Mouse (Mus musculus) R1 (cell line): ENCODE measurements around the gene Sdk2.

Experiments used
- DNase-seq: peaks from one replicate; pipeline ENCODE4 v3.0.0-alpha.2; 2018; ENCODE audit warnings: low read depth, low spot score

The Sdk2 gene

DNA sequence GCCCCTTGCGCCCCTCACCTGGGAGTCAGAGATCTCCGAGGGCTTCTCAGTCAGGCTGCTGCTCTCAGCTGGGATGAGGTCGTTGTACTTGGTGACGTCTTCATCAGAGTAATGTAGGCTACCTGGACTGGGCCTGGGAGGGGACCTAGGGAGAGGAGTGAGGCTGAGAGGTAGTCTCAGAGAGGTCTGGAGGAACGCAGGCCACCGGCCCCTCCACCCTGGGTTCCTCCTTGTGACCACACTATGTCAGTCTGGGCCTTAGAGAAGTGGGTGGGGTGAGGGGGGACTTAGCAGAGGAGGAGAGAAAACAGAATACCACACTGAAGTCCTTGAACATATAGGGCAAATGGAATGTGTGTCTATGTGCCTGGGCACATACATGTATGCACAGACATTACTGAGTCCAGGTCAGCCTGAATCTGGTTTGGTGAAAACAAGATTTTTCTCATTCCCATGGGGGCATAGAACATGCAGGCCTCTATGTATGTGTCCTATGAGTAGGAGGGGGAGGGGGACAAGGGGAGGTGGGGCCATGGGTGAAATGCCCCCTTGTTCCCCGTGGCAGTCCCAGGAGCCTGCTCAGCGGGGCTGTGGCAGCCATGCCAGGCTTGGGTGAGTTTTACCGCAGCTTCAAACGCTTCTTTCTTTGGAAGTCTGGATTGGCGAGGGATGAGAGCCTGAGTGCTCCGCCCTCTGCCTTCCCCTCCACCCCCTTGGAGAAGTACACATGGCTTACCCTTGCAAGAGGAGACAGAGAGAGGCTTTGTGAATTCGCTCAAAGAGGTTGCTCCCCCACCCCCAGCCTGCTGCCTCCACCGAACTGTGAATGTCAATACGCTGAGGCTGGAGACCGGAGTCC is 275.3 kb downstream of the Sdk2 start:
- no peak for DNase-seq

DNA sequence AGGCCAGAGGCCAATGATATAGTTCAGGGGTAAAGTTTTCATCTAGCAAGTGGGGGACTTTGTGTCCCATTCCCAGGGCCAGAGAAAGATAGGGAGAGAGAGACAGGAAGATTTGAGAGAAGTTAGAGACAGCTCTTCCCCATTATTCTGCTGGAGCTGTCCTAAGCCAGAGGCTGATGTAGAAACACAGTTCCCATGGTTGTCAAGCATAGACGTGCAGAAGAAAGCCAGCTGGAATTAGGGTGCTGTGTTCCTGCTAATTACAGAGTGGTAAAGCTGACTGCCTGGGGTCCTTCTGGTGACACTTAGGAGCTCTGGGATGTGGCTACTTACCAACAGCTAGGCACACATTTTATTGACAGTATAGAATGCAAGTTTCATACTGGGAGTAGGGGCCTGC is 277.7 kb downstream of the Sdk2 start:
- no peak for DNase-seq

DNA sequence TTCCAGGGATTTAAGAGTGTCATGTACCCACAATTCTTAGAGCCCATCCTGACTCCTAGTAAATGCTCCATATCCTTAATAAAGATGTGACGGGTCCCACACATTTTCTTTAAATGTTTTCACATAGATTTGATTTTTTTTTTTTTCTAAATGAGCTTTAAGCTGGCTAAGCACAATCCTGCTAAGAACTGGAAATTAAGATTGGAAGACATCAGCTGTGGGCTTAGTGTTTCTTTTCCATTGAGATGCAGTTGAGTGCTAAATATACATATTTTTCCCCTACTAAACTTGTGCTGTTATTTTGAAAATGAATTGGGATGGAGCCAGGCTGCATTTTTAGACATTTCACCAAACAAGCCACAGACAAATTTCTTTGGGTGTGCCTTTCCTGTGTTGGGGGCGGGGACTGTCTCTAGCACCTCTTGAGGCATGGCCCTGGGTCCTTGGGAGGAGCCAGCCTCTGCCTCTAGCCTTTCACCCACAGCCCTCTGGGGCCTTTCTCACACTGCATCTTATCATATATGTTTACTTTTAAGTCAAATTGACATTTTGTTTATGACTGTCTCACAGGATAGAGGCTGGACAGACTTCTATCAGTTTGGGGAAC is 278.6 kb downstream of the Sdk2 start:
- DNase-seq = no peak

DNA sequence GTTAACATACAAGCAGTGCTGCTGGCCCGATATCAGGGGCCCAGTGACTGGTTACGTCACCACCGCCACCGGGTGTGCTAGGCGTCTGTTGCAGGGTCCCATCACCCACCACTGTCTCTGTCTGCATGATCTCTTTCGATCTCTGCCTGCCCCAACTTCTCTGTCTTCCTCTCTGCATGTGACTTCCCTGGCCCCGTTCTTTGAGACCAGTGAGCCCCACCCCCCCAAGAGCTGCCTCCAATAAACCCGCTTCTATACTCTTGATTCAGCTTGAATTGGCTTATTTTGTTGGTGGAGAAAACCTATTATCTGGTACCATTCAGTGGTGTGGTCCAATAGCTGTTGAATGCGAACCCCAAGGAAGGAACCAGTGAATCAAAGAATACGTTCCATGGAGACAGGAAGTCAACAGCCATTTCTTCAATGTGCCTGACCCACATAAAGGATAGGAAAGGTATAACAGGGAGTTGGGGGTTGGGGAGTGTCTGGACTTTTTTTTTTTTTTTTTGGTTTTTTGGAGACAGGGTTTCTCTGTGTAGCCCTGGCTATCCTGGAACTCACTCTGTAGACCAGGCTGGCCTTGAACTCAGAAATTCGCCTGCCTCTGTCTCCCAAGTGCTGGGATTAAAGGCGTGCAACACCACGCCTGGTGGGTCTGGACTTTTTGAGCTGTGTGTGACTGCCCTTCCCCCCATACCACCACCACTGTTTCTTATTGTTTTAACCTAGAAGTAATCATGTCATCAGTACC is 279.2 kb downstream of the Sdk2 start:
- no peak for DNase-seq

GRCm38 (mm10) chr11:113787009-113787408 is 279.8 kb downstream of the Sdk2 start:
- no peak for DNase-seq

DNA sequence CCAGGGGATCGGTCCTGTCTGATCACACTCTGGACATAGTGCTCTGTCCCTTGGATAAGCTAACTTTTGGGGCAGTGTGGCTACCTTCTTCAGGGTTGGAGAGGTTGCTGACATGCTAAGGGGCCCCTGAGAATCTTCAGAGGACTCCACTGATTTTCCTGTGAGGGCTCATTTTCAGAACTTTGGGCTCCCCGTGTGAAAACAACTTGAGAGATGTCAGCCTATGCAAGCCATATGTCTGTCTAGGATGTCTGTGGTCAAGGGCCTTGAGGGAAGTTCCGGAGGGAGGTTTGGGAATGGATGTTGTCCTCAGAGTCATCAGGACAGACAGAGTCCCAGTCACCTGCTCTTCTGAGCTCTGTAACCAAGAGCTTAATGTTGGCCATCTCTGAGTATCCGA is 280.5 kb downstream of the Sdk2 start:
- DNase-seq = no peak

- peak; percentile 85 for DNase-seq
Measured at GRCm38 (mm10) chr11:113785406-113786171, 281.3 kb downstream of the Sdk2 start.

- DNase-seq = no peak
Measured at GRCm38 (mm10) chr11:113784656-113785396, 282.0 kb downstream of the Sdk2 start.

DNA sequence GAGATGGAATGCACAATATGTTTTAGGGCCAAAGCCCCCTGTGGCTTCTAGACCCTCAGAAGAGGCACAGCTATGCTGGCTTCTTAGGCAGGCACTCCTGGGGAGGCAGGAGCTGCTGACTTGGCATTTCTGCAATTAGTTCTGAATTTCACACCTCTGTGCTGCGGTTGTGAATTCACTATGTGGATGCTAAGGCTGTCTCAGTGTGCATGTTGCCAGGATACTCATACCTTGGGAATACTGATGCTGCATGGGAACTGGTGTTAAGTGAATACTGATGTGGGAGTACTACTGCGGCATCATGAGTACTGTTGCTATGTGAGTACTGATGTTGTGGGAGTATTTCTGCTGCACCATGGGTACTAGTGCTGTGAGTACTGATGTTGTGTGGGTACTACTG is 284.4 kb downstream of the Sdk2 start:
- no peak for DNase-seq

DNA sequence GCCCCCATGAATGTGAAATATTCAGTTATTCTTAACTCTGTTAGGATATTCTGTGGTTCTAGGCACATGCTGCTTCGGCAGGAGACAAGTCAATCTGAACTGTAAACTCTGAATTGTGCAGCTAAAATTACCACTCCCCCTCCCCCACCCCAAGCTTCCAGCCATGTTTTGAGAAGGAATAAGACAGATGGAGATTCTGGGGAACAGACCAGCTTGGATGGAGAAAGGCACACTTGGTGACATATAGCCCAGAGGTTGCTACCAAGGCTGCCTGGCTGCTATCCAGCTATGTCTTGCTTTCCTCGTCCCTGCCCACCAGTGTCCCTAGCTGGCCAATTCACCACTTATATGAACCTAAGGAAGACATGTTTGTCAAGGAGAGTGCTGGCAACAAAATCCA is 284.8 kb downstream of the Sdk2 start:
- no peak for DNase-seq

DNA sequence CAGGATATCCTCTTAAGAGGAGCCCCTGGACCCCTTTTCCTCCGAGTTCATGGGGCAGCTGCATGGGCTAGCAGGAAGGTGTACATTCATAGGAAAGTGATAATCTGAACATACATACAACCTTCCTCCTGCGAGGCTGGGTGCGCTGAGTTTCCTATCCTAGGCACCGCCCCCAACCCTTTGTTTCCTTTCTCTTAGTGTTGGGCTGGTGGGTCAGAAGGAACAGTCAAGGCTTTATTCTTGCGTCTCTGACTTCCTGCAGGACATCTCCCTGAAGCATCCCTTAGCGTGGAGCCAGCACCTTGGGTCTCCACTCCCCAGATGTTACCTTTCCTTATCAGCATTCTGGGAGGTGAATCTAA is 287.2 kb downstream of the Sdk2 start:
- no peak for DNase-seq

GRCm38 (mm10) chr11:113778733-113779679 is 287.8 kb downstream of the Sdk2 start:
- peak; percentile 42 for DNase-seq

- DNase-seq = no peak
Measured at GRCm38 (mm10) chr11:113777878-113778464, 288.9 kb downstream of the Sdk2 start.

DNA sequence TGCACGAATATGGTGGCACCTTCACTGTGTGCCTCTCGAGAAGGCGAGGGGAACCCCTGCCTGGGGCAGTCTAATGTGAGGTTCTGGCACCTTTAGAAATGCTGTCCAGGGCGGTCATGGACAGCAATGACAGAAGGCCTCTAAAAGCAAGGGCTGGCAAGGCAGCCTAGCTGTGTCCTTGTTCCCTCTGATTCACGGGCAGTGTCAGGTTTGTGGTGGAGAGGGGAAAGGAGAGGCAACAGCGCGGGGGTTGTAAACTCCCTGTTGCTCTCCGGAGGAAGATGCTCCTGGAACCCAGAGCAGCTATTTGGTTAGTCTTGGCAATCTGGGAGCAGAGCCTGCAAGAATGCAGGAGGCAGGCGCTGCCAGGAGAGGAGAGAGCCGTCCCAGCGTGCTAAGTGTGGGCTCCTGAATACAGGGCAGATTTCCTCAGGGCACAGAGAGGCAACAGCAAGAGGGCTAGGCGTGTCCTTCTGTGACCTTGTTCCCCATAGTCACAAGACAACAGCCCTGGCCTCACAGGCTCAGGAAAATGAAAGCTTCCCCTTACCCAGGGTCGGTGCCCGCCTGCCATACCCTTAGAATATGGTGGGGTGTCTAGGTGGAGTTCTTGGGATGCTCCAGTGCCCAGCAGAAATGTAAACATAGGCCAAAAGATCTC is 289.9 kb downstream of the Sdk2 start:
- DNase-seq = no peak

DNA sequence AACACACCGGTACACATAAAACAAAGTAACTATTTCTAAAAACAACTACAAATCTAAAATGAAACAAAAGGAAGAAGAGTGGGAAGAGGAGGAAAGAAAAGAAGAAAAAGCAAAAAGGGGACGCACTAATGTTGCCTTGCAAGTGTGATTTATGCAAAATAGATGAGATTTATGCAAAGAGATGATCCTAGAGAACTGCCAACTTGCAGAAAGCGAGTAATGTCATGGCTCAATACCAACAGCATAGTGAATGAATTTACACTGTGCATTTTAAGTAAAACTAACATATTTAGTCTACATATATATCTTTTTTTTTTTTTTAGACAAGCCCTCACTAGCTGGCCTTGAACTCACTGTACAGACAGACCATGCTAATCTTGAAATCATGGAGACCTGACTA is 292.1 kb downstream of the Sdk2 start:
- no peak for DNase-seq

DNA sequence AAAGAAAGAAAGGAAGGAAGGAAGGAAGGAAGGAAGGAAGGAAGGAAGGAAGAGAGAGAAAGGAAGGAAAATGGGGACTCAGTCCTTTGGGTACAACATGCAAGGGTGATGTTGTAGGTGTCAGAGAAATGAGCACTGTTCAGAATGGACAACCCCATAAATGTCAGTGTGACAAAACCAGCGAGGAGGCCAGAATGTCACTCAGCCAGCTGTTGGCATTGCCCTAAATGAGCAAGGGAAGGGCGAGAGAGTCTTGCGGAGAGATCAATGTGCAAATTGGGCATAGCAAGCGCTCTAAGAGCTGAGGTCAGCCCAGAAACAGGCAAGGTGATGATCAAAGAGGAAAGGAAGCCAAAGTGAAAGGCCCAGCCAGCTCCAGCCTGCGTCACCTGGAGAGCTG is 293.7 kb downstream of the Sdk2 start:
- DNase-seq = no peak

- no peak for DNase-seq
Measured at GRCm38 (mm10) chr11:113771187-113771586, 295.7 kb downstream of the Sdk2 start.

GRCm38 (mm10) chr11:113768356-113768755 is 298.5 kb downstream of the Sdk2 start:
- no peak for DNase-seq

GRCm38 (mm10) chr11:113767285-113767684 is 299.6 kb downstream of the Sdk2 start:
- no peak for DNase-seq
